Mouse (Mus musculus) right cerebral cortex, postnatal 36 days (tissue): ENCODE results near the gene Rnf157.
"Not testable (repeated sequence)": the region's sequence is repeated elsewhere in the genome, so short reads cannot be mapped to it uniquely, and the experiment has no call there.

Experiments used
- DNase-seq, 2 experiments: peaks; one replicate each; pipeline ENCODE4 v3.0.0; 2022; ENCODE audit warnings: low spot score in 2 of 2, mixed read lengths in 1 of 2

Rnf157 gene

GRCm38 (mm10) chr11:116383070-116383469, 29.8 kb downstream of the Rnf157 start:
- not testable (repeated sequence) for DNase-seq

DNA sequence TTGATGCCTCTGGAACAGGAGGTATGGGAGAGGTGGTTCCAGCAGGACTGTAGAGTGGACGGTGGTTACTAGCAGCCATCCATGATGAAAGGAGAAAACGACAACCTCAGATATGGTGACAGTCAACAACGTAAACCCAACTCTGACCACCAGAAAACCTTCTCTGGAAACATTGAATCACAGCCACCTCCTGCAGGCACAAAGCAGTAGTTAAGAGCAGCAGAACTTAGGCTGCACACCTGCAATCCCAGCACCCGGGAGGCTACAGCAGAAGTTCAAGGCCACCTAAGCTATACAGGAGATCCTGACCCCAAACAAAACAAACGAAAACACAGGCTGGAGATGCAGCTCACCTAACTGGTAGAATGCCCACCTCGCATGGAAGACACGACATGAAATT, 32.1 kb downstream of the Rnf157 start:
- no peak for DNase-seq

GRCm38 (mm10) chr11:116379530-116379929, 33.3 kb downstream of the Rnf157 start:
- DNase-seq, result no peak

DNA sequence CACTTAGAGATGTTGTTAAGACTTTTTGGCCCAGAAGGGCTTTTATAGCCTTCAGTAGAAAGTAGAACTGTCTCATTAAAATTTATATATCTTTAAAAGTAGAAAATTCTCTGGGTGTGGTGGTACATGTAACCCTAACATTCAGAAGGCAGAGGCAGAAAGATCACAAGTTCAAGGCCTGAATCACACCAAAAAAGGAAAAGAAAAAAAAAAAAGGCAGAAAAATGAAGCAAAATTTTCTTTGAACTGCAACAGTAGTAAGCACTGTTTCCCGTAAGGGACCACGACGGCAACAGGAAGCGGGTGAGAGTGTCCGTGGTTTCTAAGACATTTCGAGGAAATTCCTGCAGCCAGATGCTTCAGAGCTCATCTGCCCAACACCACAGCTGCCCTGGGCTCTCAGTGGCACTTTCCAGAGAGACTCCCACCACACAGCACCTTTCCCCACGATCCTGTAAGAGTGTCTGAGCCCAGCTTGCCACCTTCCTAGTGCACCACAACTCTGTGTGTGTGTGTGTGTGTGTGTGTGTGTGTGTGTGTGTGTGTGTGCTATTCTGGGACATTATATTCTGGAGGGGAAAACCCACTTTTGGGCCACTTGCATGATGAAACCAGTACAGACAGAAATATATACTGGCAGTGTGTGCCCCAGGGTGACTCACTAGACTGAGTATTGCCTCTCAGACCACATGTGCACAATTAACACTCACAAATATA, 35.7 kb downstream of the Rnf157 start:
- DNase-seq, result no peak

- no peak for DNase-seq
These were observed 40.9 kb downstream of the Rnf157 start for GRCm38 (mm10) chr11:116371894-116372450.

GRCm38 (mm10) chr11:116369633-116370032, 43.2 kb downstream of the Rnf157 start:
- DNase-seq, result no peak

- DNase-seq, result no peak
These were observed 43.8 kb downstream of the Rnf157 start for GRCm38 (mm10) chr11:116369051-116369450.

DNA sequence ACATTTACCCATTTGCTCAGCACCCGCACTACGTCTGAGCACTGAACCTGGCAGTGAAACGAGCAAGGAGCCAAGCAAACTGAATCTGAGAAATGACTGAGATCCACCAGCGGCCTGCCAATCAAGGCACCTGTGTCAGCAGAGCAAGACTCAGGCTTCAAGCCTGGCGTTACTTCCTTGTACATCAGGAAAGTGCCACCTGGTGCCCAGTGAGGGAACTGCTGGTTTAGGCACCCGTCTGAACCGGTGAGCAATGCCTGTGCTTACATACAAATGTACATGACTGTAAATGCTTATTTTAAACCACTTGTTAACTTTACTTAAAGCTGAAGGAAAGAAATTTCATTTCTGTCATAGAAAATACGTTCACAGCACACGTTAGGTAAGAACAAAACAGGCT, 44.7 kb downstream of the Rnf157 start:
- DNase-seq, result peak; percentile 54 to 61

- no peak for DNase-seq
These were observed 46.2 kb downstream of the Rnf157 start for GRCm38 (mm10) chr11:116366647-116367046.

GRCm38 (mm10) chr11:116366124-116366523, 46.7 kb downstream of the Rnf157 start:
- no peak for DNase-seq

DNA sequence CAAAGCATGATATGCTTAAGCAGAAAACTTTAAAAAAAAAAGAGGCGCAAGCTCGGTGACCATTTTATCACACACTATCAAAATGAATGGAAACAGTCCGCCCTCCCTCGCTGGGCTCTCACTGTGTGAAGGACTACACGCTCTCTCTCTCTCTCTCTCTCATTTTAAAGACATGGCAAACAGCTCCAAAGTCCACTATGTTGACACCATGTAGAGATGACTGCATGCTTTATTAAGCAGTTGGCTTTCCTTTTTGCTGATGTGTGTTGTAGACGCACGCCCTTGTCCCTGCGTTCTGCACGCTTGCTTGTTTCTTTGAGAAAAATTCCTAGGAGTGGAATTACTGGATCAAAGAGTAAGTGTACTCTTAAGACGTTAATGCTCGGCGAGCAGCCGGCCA, 47.4 kb downstream of the Rnf157 start:
- no peak for DNase-seq

GRCm38 (mm10) chr11:116362015-116362414, 50.8 kb downstream of the Rnf157 start:
- no peak for DNase-seq

GRCm38 (mm10) chr11:116360915-116361314, 51.9 kb downstream of the Rnf157 start:
- not testable (repeated sequence) for DNase-seq

GRCm38 (mm10) chr11:116359652-116360051, 53.2 kb downstream of the Rnf157 start:
- DNase-seq, result no peak

GRCm38 (mm10) chr11:116358926-116359637, 53.8 kb downstream of the Rnf157 start:
- DNase-seq, result no peak

DNA sequence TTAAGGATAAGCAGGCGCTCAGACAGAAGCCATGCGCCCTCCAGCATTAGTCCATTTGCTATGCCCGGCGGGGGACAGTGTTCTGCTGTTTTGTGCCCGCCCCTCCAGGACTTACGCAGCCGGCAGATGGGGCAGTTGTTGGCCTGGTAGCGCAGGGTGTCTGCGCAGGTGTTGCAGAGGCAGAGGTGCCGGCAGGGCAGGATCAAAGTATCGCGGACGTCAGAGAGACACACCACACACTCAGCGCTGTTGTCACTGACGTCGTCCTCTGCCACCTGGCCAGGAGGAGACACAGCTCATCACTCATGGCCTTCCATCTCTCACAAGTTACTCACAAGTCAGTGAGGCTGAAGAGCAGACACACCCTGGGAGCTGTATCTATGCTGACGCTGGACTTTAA, 58.3 kb downstream of the Rnf157 start:
- DNase-seq, result no peak

DNA sequence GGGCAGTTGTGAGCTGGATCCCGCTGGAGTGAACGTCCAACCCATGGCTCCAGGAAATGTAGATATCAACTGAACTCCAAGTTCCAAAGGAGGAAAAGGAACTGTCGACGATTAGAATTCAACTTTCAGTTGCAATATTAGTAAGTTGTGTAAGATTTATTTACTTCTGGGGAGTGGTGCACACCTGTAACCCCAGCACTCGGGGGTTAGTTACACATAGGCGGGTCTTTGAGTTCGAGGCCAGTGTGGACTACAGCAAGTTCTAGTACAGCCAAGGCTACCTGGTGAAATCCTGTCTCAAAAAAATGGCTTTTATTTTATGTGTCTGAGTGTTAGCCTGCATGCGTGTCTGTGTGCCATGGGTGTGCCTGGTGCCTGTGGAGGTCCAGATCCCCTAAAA, 59.3 kb downstream of the Rnf157 start:
- DNase-seq, result no peak

- DNase-seq, result no peak
These were observed 61.5 kb downstream of the Rnf157 start for GRCm38 (mm10) chr11:116351294-116351693.

- DNase-seq, result no peak
These were observed 64.9 kb downstream of the Rnf157 start for GRCm38 (mm10) chr11:116347955-116348354.

DNA sequence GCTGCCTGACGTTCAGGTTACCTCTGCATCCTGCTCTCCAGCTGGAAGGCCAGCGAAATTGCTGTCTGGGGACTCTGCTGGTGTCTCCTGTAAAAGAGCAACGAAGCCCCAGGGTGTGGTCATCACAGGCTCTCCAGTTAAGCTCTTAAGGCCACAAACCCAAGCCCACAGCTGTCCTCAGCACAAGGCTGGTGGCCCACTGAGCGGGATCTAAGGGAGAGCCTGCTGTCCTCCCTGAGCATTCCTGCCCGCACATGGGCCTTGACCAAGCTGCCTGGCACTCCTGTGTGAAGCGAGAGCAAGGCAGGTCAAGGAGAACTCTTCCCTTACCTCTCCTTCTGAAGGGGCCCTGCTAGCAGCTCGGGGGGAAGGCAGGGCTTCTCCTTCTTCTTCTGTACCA, 65.8 kb downstream of the Rnf157 start:
- DNase-seq, result no peak

DNA sequence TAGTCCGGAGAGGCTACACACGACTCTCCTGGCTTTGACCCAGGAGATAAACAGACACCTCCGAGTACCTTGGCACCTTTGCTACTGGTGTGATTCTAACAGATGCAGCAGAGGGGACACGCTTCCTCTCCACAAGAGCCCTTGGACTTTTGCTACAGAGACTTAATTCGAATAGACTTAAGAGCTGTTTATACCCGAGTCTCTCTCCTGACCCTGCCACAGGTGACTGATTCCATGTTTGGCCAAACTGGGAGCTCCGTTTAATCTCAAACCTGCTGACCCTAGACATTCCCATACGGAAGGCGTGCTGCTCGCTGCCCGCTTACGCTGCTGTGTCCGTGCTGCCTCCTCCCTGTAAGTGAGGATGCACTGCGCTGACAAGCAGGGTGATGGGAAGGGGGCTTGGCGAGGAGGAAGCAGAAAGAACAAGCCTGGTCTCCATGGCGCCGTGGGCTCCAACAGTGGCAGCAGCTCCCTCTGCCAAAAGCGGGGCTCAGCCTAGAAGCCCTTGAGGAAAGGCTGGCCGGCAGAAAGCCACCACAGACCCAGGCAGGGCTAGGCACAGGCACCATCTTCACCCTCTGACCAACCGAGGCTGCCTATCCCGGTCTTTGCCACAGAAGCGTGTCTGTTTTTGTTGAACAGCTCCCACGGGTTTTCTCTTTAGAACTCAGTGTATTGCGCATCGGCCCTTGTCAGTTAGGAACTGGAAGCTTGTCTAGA, 70.6 kb downstream of the Rnf157 start:
- no peak for DNase-seq

DNA sequence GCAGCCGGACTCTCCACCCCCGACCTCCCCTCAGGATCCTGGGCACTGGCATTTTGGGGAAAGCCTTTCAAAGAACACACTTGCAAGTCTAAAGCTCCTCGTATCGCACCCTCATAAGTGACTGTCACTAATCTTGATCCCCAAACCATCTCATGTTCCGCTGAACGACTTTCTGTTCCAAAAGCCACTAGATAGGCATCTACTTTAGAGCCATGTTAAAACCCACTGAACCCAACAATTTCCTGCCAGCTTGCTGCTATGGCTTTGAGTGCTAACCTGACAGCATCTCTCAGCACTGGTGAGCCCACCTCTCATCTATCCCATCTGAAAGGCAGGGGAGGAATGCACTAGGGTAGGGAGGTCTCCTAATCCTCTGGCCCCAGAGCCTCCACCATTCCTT, 75.3 kb downstream of the Rnf157 start:
- no peak for DNase-seq
